Mouse (Mus musculus): ENCODE measurements around the gene Fbxo28. TPM values are rescaled to one million over a fixed set of nuclear protein-coding genes. Genes with fewer than 3 reads are reported as not detected.

Gene Fbxo28
- total RNA-seq, 2 experiments from 2014 or later = 14.3 to 22.2 TPM

Other genes with a start within 250 kb of the Fbxo28 start
- gene Srp9, start 216.9 kb downstream of the Fbxo28 start, total RNA-seq (2014; fragmentation: Nextera tagmentation) = 147 and 167 TPM in 2 replicates
- 168 and 203 TPM in 2 replicates for gene Srp9, start 216.9 kb downstream of the Fbxo28 start, total RNA-seq (2017)
- gene Vmn1r1, start 177.1 kb downstream of the Fbxo28 start, total RNA-seq (2014; fragmentation: Nextera tagmentation) = not detected in 2 replicates
- not detected in 2 replicates for gene Vmn1r1, start 177.1 kb downstream of the Fbxo28 start, total RNA-seq (2017)
- 47.8 and 48.3 TPM in 2 replicates for gene Degs1, start 58.8 kb downstream of the Fbxo28 start, total RNA-seq (2014; fragmentation: Nextera tagmentation)
- gene Degs1, start 58.8 kb downstream of the Fbxo28 start, total RNA-seq (2017) = 41.5 and 45.5 TPM in 2 replicates
- gene Trp53bp2, start 67.5 kb upstream of the Fbxo28 start, total RNA-seq (2014; fragmentation: Nextera tagmentation) = 7.9 and 15.7 TPM in 2 replicates
- 7.5 and 9.8 TPM in 2 replicates for gene Trp53bp2, start 67.5 kb upstream of the Fbxo28 start, total RNA-seq (2017)
- gene Capn2, start 176.0 kb upstream of the Fbxo28 start, total RNA-seq (2014; fragmentation: Nextera tagmentation) = 5.2 and 18.1 TPM in 2 replicates
- gene Capn2, start 176.0 kb upstream of the Fbxo28 start, total RNA-seq (2017) = 8.6 and 9.0 TPM in 2 replicates
- gene Capn8, start 223.4 kb upstream of the Fbxo28 start, total RNA-seq (2014; fragmentation: Nextera tagmentation) = not detected in 2 replicates
- gene Capn8, start 223.4 kb upstream of the Fbxo28 start, total RNA-seq (2017) = not detected in 2 replicates

Data from granulocyte monocyte progenitor cell, adult 5-6 weeks (primary cell).